Mouse (Mus musculus) c-Kit-positive CD71-positive TER-119-positive erythroid progenitor cells, embryonic 14.5 days (primary cell): ENCODE measurements around the gene Ccsap.

Source experiments
- DNase-seq: peaks from one replicate; pipeline ENCODE4 v3.0.0-alpha.2; 2013; ENCODE audit warnings: low spot score

Gene Ccsap

DNA sequence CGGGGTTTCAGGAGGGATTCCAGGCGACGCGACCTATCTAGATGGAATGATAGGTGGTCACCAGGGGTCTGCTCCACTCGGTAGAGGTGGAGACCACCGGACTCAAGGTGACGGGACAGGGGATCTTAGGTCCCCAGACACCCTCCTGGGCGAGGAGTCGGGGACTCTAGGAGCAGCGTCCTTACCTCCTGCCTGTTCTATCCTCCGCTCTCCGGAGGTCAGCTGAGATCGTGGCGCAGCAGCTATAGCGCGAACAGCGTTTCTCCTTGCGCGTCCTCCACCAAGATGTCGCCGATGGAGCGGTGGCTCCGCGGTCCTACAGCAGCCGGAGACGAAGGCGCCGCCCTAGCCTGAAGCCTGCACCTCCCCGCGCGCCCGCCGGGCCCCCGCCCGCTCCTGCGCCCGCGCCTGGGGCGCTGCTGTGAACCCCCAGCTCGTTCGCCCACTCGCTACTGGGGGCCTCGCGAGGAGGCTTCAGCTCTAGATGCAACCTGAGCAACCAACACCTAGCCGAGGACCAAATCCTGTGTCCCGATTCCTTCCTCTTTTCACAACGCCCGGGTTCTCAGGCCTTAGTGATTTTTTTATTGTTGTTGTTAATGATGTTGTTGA lies at the start of gene Ccsap:
Ccsap (minus strand) TSS at position 562 of the 612 bp plus-strand sequence.
- DNase-seq = peak; percentile 49

DNA sequence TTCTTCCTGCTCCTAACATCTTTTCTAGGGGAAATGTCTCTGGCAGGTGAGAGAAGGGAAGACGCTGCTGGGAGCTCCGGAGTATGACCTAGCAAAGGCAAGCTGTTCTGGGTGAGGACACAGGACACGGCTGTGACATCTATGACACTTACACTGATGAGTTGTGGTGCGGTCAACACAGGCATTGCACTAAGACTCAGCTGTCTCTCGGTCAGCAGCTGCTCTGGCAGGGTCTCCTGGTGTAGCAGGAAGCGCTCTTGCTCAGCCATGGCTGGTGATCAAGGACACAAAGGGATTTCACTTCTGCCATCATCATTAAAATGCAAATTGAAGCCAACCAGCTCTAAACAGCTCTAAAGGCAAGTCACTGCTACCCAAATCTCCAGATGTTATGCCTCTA lies 47.6 kb upstream of the Ccsap start:
- DNase-seq = no peak

DNA sequence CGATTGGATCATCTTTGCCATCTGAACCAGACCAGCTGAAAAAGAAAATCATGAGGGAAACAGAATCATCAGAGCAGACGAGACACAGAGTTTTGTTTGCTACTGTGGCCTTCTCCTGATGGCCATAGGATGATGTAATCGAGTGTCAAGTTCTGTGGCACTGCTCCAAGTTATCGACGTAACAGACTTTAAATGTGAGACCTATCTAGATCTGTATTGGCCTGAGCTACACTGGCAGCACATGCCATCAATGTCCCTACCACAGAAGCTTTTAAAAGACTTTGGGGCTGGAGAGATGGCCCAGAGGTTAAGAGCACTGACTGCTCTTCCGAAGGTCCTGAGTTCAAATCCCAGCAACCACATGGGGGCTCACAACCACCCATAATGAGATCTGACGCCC lies 42.6 kb upstream of the Ccsap start:
- no peak for DNase-seq

DNA sequence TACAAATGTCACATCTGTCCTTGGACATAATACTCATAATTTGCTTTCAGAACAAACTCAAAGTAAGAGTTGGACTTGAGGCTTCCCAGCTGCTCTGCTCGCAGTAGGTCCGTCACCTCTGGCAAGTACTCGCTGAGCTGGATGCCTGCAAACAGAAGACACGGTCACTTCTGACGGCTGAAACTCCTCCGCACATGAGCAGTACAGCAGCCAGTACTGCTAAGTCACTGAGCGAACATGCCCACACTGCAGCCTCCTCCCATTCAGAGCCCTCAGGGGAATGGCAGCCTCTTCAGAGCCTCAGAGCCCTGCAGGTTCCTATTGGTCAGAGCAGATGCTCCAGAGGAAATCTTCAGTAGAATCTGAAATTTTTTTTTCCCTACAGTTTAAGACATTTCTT lies 39.4 kb upstream of the Ccsap start:
- DNase-seq = no peak

DNA sequence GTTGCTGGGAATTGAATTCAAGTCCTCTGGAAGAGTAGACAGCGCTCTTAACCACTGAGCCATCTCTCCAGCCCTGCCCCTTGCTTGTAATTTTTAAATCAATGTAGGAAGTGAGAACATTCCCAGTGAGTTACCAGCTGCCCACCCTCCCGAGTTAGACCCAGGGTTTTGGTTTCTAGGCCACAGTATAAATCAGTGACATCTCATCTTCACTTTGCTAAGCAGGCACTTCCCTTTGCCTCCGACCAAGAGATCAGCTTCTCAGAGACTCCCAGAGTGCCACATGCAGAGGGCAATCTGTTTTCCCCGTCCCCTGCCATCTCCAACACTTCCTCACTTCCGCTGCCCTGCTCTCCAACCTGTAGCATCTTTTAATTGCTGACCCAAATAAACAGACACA lies 38.6 kb upstream of the Ccsap start:
- no peak for DNase-seq

DNA sequence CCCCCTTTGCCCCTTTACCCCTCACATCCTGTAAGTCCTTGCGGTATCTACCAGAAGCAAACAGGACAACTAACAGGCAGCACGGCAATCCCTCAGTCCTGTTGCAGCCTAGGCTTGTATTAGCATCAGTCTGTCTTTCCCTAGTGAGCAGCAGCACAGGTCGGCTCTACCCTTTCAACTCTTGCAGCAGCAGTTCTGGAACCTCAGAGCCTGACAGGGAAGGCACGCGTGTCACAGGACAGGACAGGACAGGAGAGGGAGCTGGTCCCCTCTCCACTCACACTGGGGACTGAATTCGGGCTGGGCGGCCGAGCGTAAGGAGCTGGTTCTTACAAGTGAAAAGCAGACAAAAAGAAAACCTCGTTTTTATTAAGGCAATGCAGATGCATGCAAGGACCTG lies 36.8 kb upstream of the Ccsap start:
- no peak for DNase-seq

DNA sequence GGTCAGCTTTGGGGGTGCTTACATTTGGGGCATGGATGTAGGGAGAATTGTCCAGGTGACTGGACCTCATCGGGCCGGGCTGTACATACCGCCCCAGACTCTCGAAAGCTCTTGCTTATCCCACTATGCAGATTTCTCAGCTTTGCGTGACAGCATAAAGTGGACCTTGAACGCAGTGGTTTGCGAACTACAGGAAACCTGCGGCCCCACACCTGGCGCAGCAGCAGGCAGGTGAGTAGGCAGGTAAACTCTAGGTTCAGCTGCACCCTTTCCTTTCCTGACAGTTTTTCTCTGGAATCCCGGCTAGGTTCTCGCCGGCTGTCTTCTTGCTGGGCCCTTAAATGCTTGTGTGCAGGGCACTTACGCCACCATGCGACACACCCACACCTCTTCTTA lies 36.4 kb upstream of the Ccsap start:
- DNase-seq = no peak

DNA sequence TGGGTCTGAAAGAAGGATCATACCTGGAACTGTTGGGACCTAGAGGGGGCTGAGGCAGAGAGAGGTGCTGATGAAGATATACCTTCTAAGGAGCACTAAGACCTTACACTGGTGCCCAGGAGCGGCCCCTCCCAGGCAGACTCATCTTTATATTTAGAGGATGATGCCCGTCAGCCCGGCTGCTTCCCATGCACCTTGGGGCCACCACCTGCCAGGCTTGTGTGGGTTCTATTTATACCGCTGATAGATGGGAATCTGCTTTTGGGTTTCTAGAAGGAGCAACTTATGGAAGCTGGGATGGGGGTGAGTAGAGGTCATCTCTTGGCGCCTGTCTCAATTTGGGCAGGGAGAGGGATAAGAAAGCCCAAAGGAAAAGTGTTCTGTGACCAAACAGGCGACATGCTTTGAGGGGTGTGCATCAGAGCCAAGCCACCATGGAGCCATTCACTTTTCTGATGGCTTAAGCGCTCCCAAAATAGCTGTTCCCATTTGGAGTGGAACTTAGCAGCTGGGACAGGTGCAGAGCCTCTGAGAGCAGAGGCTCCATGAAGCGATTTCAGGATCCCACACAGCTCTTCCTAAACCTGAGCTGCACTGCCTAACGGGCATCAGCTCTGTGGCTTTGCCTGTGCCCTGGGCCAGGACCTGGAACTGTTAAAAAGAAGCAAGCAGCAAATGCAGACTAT lies 35.8 kb upstream of the Ccsap start:
- no peak for DNase-seq

DNA sequence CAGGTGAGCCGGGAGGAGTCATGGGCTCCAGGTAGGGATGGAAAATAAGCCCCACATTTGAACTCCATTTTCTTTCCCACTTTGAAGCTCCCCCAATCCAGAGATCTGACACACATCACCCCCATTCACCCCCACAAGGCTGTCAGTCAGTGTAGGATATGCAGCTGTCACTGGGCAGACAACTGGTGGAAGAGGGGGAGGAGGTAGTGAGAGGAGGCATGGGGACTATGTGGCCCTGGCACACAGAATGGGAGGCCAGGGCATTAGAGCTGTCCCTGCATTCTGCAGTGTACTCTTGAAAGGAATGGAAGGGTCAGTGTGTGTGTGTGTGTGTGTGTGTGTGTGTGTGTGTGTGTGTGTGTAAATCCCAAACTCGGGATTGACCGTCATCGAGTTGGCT lies 35.2 kb upstream of the Ccsap start:
- DNase-seq = no peak

DNA sequence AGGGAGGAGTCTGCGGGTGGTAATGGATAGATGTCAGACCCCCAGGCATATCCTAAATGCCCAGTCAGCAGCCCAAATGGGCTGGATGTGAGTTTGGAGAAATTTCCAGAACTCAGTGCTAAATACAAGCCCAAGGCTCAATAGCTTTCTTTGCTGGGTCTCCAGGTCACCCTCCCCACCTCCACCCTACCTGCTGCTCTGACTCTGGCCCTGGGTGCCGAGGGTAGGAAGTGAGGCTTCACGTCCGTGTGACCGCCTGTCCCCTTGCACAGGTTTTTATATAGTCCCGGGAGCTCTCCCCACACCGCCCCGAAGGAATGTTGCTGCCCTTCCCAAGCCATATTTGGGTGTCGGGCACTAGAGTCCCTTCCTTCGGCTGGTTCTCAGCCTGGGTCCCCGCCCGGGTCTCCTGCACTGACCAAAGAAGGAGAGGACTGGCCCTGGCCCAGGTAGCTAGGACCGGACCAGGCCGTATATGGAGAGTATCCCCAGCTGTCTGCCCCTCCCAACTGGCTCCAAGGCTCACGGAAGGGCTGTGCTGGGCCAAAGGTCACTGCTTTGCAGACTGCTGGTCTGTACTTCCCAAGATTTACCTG lies 34.6 kb upstream of the Ccsap start, which contains the start of gene Acta1:
Acta1 (minus strand) TSS at position 250 of the 596 bp plus-strand sequence.
- DNase-seq = no peak

DNA sequence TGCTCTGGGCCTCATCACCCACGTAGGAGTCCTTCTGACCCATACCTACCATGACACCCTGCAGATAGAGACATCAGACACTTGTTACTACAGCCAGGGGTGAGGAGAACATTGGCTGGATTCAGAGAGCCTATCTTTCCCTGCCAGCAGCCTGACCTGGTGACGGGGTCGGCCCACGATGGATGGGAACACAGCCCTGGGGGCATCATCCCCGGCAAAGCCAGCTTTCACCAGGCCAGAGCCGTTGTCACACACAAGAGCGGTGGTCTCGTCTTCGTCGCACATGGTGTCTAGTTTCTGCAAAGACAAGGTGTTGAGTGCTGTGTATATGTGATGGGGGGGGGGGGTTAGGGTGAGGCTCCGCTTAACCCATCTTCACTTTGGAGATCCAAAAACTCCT lies 33.4 kb upstream of the Ccsap start:
- DNase-seq = no peak

DNA sequence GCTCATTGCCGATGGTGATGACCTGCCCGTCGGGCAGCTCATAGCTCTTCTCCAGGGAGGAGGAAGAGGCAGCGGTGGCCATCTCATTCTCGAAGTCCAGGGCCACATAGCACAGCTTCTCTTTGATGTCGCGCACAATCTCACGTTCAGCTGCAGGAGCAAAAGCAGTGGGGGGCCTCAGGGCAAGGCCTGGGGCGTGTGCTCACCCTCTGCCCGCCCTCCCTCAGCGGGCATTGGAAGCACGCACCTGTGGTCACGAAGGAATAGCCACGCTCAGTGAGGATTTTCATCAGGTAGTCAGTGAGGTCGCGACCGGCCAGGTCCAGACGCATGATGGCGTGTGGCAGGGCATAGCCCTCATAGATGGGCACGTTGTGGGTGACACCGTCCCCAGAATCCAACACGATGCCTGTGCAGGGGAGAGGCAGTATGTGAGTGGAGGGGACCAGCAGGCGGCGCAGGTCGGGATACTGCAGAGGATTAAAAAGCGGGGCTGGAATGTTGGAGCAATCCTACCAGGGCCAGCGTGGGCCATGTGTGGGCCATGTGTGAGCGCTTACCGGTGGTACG lies 32.7 kb upstream of the Ccsap start:
- no peak for DNase-seq

DNA sequence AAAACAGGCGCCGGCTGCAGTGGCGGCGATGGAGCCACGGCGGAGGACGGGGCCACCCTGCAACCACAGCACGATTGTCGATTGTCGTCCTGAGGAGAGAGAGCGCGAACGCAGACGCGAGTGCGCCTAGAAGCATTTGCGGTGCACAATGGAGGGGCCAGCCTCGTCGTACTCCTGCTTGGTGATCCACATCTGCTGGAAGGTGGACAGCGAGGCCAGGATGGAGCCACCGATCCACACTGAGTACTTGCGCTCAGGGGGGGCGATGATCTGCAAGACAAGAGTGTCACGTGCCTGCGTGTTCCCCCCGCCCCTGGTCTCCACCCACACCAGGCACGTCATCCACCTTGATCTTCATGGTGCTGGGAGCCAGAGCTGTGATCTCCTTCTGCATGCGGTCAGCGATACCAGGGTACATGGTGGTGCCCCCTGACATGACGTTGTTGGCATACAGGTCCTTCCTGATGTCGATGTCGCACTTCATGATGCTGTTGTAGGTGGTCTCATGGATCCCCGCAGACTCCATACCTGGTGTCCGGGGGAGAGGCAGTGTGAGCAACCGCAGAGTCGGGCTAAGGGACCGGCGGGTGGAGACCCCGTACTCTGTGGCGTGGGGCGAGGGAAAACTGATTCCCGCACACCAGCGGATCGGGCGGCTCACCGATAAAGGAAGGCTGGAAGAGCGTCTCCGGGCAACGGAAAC lies 32.0 kb upstream of the Ccsap start:
- no peak for DNase-seq

DNA sequence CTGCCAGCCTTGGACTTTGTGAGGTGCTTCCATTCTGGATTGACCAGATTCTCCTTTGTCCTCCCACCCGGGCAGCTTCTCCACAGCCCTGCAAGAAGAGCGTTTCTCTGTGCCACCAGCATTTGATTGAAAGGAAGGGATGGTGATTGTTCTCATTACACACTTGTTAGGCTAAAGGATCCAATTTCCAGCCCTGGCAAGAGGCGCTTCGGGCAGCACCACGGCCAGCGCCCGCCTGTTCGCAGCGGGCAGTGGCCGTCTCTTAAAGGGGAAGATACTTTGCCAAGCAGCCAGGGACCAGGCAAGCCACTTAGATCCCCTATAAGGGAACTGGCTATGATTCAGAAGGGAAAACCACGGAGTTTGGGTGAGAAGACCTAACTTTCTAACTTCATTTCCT lies 31.3 kb upstream of the Ccsap start:
- no peak for DNase-seq

DNA sequence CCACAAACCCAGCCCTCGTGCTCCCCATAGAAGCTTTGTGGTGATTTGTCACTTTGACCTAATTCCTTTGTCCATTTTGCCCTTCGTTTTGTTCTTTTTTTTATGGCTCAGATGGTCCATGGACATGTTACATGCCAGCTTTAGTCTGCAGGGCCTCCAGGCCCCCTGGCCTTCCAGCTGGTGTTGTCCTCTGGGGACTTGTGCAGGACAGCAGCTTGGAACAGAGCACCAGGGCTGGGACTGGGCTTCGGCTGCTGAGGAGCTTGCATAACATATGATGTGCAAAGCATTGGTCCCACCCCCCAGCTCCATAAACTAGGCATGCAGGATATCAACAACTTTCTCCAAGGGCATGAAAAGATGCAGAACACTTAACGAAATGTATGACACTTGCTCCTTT lies 29.8 kb upstream of the Ccsap start:
- DNase-seq = no peak

DNA sequence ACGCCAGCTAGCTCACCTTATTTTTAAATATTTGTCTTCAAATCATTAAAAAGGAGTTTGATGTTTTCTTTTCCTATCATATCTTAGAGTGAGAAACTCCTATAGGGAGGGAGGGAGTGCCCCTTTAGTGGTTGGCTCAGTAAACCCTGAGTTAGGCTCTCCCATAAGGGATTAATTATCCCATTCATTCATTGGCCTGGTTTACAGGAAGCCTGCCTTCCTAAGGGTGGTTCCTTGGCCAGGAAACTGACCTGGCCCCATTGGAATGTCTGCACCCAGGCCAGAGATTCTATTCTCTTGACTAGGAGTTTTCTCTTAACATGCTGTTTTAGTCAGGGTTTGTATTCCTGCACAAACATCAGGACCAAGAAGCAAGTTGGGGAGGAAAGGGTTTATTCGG lies 27.9 kb upstream of the Ccsap start:
- no peak for DNase-seq

DNA sequence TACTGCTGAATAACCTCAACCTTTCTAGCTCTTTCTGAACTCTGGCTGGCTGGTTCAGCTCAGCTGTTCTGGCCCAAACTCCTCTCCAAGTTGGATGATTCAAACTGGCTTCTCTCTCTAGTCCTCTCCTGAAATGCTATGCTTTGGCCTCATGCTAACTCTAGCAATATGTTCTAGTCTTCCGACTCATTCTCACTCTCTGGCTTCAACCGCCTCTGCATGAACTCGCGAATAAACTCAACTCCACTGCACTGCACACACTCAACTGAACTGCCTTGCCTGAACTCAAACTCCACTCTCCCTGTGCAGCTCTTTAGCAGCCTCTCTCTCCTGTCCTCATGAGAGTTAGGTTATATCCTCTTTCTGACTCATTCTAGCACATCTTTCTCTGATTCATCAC lies 27.2 kb upstream of the Ccsap start:
- no peak for DNase-seq

DNA sequence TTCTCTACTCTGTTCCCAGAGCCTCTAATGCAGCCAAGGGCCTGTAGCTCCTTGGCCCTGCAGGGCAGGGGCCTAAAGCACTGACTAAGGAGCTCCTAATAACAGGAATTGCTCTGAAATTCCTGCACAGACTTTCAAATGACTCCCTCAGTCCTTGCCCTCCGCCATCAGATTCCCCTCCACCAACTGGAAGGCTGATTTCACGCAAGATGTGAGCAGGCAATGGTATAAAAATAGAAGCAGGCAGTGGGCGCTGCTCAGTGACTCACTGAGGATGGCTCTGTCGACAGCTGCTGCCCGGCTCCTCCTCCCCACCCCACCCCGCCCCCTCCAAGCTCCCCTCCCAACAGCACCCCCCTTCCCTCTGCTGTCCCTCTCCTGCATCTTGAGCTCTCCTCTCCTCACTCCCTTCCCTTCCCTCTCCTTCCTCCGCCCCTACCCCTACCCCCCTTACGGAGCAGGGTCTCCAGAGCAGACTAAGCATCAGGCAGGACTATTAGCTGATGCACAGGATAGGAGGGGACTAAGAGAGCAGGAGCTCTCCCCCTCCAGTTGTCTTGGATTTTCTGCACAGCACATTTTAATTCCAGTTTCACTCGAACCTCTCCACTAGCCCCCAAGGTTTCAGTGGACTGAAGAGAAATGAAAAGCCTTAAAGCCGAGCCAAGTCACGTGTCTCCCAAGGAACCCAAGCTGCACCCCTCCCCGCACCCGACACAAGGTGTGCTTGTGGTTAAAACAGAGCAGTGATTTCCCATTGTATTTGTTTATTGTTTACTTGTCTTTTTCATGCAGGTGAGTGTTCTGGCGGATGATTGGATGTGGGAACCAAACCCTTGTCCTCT lies 24.9 kb upstream of the Ccsap start:
- no peak for DNase-seq

DNA sequence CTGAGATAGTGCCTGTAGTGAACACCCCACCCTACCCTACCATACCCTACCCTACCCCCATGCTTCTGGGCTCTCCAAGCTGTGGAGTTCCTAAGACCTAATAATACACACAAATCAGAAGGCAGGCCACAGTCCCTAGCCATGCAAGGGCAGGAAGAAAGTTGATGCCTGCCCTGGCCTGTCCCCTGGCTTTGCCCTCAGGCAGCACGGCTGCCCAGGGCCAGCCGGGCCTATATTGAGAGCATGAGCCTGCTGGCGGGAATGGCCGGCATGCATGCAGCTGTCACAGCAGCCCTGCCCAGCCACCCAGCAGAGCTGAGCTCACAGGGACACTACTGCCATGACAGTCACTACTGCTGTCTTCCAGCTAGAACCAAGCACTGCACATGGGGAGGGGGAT lies 23.1 kb upstream of the Ccsap start:
- no peak for DNase-seq

DNA sequence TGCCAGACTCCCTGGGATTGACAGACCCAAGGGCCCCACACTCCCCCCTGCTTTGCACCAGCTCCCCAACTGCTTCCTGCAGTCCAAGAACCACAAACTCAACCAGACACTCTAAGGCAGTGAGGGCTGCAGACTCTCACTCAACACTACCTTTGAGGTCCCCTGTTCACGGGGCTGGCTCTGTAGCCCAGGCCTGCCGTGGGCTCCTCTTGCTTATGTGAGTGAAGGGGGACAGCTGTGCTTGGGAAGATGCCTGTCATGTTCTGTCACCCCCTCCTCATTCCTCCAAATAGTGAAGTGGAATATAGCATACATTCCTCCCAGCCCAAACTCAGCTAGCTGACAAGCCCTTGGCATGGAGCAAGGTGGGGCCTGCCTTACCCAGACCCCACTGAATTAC lies 22.4 kb upstream of the Ccsap start:
- no peak for DNase-seq

DNA sequence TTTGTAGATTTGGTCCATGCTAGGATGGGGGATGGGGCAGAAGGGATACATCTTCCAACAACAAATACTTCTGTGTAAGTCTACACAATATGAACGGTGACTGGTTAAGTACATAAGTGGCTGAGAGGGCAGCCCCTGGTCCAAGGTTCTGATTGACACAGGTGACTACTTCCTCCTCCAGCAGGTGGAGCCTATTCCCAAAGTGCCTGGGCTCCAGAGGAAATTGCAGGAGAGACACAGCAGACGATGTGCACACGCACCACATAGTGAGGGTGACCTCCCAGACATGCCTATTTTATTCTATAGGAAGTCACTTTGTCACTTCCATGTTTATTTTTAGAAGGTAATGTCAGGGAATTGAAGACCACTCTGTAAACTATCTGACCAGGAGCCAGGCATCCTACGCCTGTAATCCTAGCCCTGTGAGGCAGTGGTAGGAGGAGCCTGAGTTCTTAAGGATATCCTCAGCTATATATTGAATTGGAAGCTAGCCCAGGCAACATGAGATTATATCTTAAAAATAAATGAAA lies 20.9 kb upstream of the Ccsap start:
- DNase-seq = no peak

DNA sequence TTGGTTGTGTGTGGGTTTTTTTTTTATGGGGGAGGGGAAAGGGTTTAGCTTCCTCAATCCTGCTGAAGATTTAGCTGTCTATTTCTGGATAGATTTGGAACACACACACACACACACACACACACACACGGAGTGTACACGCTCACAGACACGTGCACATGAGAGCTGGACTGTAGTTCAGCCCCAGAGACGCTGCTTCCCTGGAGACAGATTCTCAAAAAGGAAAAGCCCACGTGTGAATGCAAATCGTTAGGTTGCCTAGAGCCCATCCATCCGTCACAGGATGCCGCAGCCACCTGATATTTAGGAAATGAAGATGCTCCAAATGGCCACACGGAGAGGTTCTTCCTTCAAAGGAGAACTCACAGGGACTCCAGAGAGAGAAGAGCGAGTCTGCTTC lies 20.3 kb upstream of the Ccsap start:
- no peak for DNase-seq
